Mouse (Mus musculus) CD4-positive helper T cell, adult 2 months (primary cell): ENCODE measurements around the gene Wfdc11.
"Not testable (repeated sequence)": the region's sequence is repeated elsewhere in the genome, so short reads cannot be mapped to it uniquely, and the experiment has no call there.

ENCODE experiments used
- DNase-seq: peaks from one replicate; pipeline ENCODE4 v3.0.0-alpha.2; 2012; ENCODE audit warnings: low read depth, missing footprints, low spot score

The Wfdc11 gene

GRCm38 (mm10) chr2:164641129-164641528, 32.8 kb downstream of the Wfdc11 start:
- DNase-seq: no peak

- no peak for DNase-seq
Measured at GRCm38 (mm10) chr2:164638696-164639095, 35.2 kb downstream of the Wfdc11 start, which contains the start of gene Wfdc16. Gene Wfdc16, minus strand, starts transcription at chr2:164638796.

- no peak for DNase-seq
Measured at GRCm38 (mm10) chr2:164635266-164635665, 38.6 kb downstream of the Wfdc11 start.

- DNase-seq: no peak
Measured at GRCm38 (mm10) chr2:164621775-164622174, 52.1 kb downstream of the Wfdc11 start.

GRCm38 (mm10) chr2:164619050-164619449, 54.8 kb downstream of the Wfdc11 start:
- no peak for DNase-seq

GRCm38 (mm10) chr2:164615386-164615785, 58.5 kb downstream of the Wfdc11 start:
- no peak for DNase-seq

GRCm38 (mm10) chr2:164613471-164613870, 60.4 kb downstream of the Wfdc11 start, which contains the start of the genes Wfdc6b and Wfdc8:
Gene Wfdc6b, plus strand, starts transcription at chr2:164613522.
Gene Wfdc8, minus strand, starts transcription at chr2:164613626.
- DNase-seq: not testable (repeated sequence)
